In the genomic region with DNA sequence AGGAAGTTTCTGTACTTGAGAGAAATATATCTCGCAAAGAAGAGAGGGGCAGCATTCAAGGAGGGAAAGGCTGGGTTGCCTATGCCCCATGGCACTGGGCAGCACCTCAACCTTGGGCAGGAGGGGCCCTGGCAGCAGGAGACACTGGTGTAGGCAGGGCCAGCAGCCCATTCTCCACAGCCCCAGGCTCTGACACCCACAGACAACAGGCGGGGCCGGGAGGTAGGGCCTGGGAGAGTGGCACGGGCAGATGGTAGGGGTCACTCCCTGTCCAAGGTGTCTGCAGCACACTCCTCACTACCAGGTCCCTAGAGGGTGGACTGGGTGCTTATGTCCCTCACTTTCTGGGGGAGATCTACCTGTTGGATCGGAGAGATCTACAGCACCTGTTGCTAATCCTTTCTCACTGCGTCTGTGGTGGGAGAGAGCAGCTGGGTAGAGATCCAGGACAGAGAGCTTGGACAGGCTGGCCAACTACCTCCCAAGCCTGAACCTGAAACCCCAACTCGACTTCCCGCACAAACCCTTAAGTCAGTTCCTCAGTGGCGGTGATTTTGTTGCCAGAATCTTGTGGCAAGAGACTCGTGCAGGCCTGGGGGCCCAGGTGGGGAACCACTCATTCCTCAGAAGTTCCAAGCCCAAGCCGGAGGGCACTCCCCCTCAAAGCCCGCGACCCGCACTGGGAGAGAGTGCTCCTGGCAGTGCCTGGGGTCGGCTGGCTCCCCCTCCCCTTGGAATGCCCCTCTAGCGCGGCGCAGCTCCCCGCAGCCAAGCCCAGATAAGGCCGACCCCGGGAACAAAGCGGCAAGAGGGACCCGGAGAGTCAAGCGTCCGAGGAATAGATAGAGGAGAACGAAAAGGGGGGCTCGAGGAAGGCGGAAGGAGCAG, we compare ENCODE assay signal across 7 mouse cellular contexts. TPM values are rescaled to one million over a fixed set of nuclear protein-coding genes. Genes with fewer than 3 reads are reported as not detected.
DNase-seq lines count a peak whose midpoint lies in the region; TF ChIP-seq lines count a peak whose summit lies in the region.

No protein-coding gene starts in this region.

- H3K4me3 ChIP-seq in C2C12 (ENCODE audit: insufficient read depth, poor library complexity, severe bottlenecking) (peak overlapping the region; percentile 69), E14TG2a.4 (replicated peaks; ENCODE audit: low read length) (peak overlapping the region; percentile 97)
- peak overlapping the region; percentile 74 for H3K4me3 ChIP-seq in embryonic facial prominence, embryonic 10.5 days
- peak overlapping the region; percentile 98 for H3K4me3 ChIP-seq in hindbrain, embryonic 10.5 days

- H3K9me3 ChIP-seq in E14TG2a.4 (ENCODE audit: low read length): no peaks in the 10 kb centered on the region
- no peaks in the 10 kb centered on the region for H3K9me3 ChIP-seq in embryonic facial prominence, embryonic 10.5 days
- no peaks in the 10 kb centered on the region for H3K9me3 ChIP-seq in hindbrain, embryonic 10.5 days

- TF ChIP-seq CTCF in C2C12 (IDR thresholded peaks at IDR 0.05; ENCODE audit: control insufficient read depth, insufficient read depth, insufficient read length): no peak
- TF ChIP-seq CTCF in E14TG2a.4 (conservative IDR thresholded peaks at IDR 0.05; ENCODE audit: low read length): no peak

- H3K4me1 ChIP-seq in E14TG2a.4 (replicated peaks; ENCODE audit: low read depth, low read length): peaks cover 68% of the 10 kb centered on the region
- H3K4me1 ChIP-seq in embryonic facial prominence, embryonic 10.5 days: peaks cover 75% of the 10 kb centered on the region
- peaks cover 76% of the 10 kb centered on the region for H3K4me1 ChIP-seq in hindbrain, embryonic 10.5 days (replicated peaks)

- H3K79me2 ChIP-seq in C2C12 (ENCODE audit: control insufficient read depth, insufficient read depth): peaks cover 8% of the 10 kb centered on the region

- no peaks in the 10 kb centered on the region for H3K36me3 ChIP-seq in C2C12 (ENCODE audit: control insufficient read depth, insufficient read depth)
- peaks cover 42% of the 10 kb centered on the region for H3K36me3 ChIP-seq in E14TG2a.4 (ENCODE audit: insufficient read depth, low read length)
- peaks cover 53% of the 10 kb centered on the region for H3K36me3 ChIP-seq in embryonic facial prominence, embryonic 10.5 days (replicated peaks)
- H3K36me3 ChIP-seq in hindbrain, embryonic 10.5 days: peaks cover 59% of the 10 kb centered on the region
- no peaks in the 10 kb centered on the region for H3K36me3 ChIP-seq in splenic B cell, adult 2 months (ENCODE audit: control insufficient read depth, insufficient read depth, low read length, poor library complexity, severe bottlenecking)

- H3K27me3 ChIP-seq in C2C12 (ENCODE audit: control insufficient read depth, insufficient read depth, insufficient read length) (no peaks in the 10 kb centered on the region), E14TG2a.4 (ENCODE audit: insufficient read depth, low read length) (peaks cover 26% of the 10 kb centered on the region)
- H3K27me3 ChIP-seq in embryonic facial prominence, embryonic 10.5 days (replicated peaks; ENCODE audit: low read depth, poor library complexity, severe bottlenecking): no peaks in the 10 kb centered on the region
- H3K27me3 ChIP-seq in hindbrain, embryonic 10.5 days (ENCODE audit: insufficient read depth, poor library complexity, severe bottlenecking): no peaks in the 10 kb centered on the region
- H3K27me3 ChIP-seq in splenic B cell, adult 2 months (ENCODE audit: control insufficient read depth, insufficient read depth, low read length, poor library complexity, severe bottlenecking): no peaks in the 10 kb centered on the region

- H3K27ac ChIP-seq in embryonic facial prominence, embryonic 10.5 days (replicated peaks): peak overlapping the region; percentile 88
- H3K27ac ChIP-seq in hindbrain, embryonic 10.5 days: peak overlapping the region; percentile 91

- peak; percentile 73 for DNase-seq in embryonic facial prominence, embryonic 10.5 days (ENCODE audit: low spot score)
- no peak for DNase-seq in hindbrain, embryonic 10.5 days (ENCODE audit: low spot score)
- peak; percentile 57 for DNase-seq in liver
- DNase-seq in splenic B cell, adult 2 months (ENCODE audit: low read depth, low spot score): peak; percentile 16
- no peak for DNase-seq in ovary, postnatal 14 days (ENCODE audit: low spot score)

- WGBS in embryonic facial prominence, embryonic 10.5 days: 3% methylated on average over 28 of the region's 28 CpGs
- 3% methylated on average over 28 of the region's 28 CpGs for WGBS in hindbrain, embryonic 10.5 days

- H3ac ChIP-seq in C2C12 (ENCODE audit: control insufficient read depth, insufficient read length, low read depth): peak overlapping the region; percentile 92

- H3K79me3 ChIP-seq in C2C12 (ENCODE audit: low read depth): peaks cover 3% of the 10 kb centered on the region

TF ChIP-seq in C2C12, 6 proteins besides CTCF, POLR2A, EP300 and RAD21:
- TF ChIP-seq MYOG (IDR thresholded peaks at IDR 0.05; ENCODE audit: control insufficient read depth, extremely low read depth, insufficient read length) (no peak), MYOD1 (IDR thresholded peaks at IDR 0.05; ENCODE audit: control insufficient read depth, insufficient read length, low read depth) (no peak), USF1 (IDR thresholded peaks at IDR 0.05; ENCODE audit: low read depth) (no peak), CEBPB (IDR thresholded peaks at IDR 0.05; ENCODE audit: low read depth) (no peak), FOSL1 (IDR thresholded peaks at IDR 0.05; ENCODE audit: insufficient read depth, low read length, poor library complexity, severe bottlenecking) (no peak), MAX (IDR thresholded peaks at IDR 0.05) (no peak)

RNA-seq across cellular contexts. Expression of a gene that starts 0.7 kb away (rescaled TPM):
- polyA plus RNA-seq in C2C12 (2012; fragmentation: generic; extraction: Trizol): 7.3 TPM
- 20.3 and 20.4 TPM in 2 replicates for polyA plus RNA-seq in embryonic facial prominence, embryonic 10.5 days (2016; fragmentation: Nextera tagmentation; extraction: Ambion mirVana)
- 19.0 and 21.5 TPM in 2 replicates for polyA plus RNA-seq in hindbrain, embryonic 10.5 days (2016; fragmentation: Nextera tagmentation; extraction: Ambion mirVana)

RNA-seq across cellular contexts. Expression of a gene that starts 1.7 kb away (rescaled TPM):
- polyA plus RNA-seq in C2C12 (2012; fragmentation: generic; extraction: Trizol): 18.5 TPM
- polyA plus RNA-seq in embryonic facial prominence, embryonic 10.5 days (2016; fragmentation: Nextera tagmentation; extraction: Ambion mirVana): 40.3 and 40.6 TPM in 2 replicates
- 38.1 and 41.5 TPM in 2 replicates for polyA plus RNA-seq in hindbrain, embryonic 10.5 days (2016; fragmentation: Nextera tagmentation; extraction: Ambion mirVana)

RNA-seq across cellular contexts. Expression of a gene that starts 11.1 kb away (rescaled TPM):
- polyA plus RNA-seq in C2C12 (2012; fragmentation: generic; extraction: Trizol): 0.51 TPM
- 15.3 and 15.5 TPM in 2 replicates for polyA plus RNA-seq in embryonic facial prominence, embryonic 10.5 days (2016; fragmentation: Nextera tagmentation; extraction: Ambion mirVana)
- 10.4 and 11.9 TPM in 2 replicates for polyA plus RNA-seq in hindbrain, embryonic 10.5 days (2016; fragmentation: Nextera tagmentation; extraction: Ambion mirVana)

RNA-seq across cellular contexts. Expression of a gene that starts 45.4 kb away (rescaled TPM):
- polyA plus RNA-seq in C2C12 (2012; fragmentation: generic; extraction: Trizol): not detected
- polyA plus RNA-seq in embryonic facial prominence, embryonic 10.5 days (2016; fragmentation: Nextera tagmentation; extraction: Ambion mirVana): 0.07 and 0.16 TPM in 2 replicates
- 0.19 and 0.21 TPM in 2 replicates for polyA plus RNA-seq in hindbrain, embryonic 10.5 days (2016; fragmentation: Nextera tagmentation; extraction: Ambion mirVana)

RNA-seq across cellular contexts. Expression of a gene that starts 47.5 kb away (rescaled TPM):
- 14.3 TPM for polyA plus RNA-seq in C2C12 (2012; fragmentation: generic; extraction: Trizol)
- polyA plus RNA-seq in embryonic facial prominence, embryonic 10.5 days (2016; fragmentation: Nextera tagmentation; extraction: Ambion mirVana): 34.6 and 38.9 TPM in 2 replicates
- polyA plus RNA-seq in hindbrain, embryonic 10.5 days (2016; fragmentation: Nextera tagmentation; extraction: Ambion mirVana): 42.0 and 47.4 TPM in 2 replicates

Comparison
In these comparisons a context has a peak if more than half of its experiments do, and no peak if none do; other contexts are left out.
1. DNase-seq: peak in embryonic facial prominence, embryonic 10.5 days (single experiment), liver (single experiment) and splenic B cell, adult 2 months (single experiment); none in hindbrain, embryonic 10.5 days (single experiment) and ovary, postnatal 14 days (single experiment).
2. Peak in every context shown above with its lines, with median percentiles within 50 percentile points of each other: H3K4me3 ChIP-seq.